Mouse (Mus musculus) liver, embryonic 14.5 days (tissue): Measurements from ENCODE around the gene Sik3. TPM values are rescaled to one million over a fixed set of nuclear protein-coding genes. Genes with fewer than 3 reads are reported as not detected.

Experiments
- ATAC-seq: fragments of 200-750 bp; cut with Nextera tagmentation; 2 replicates; pipeline ENCODE4 v1.8.0; 2017; ENCODE audit warnings: moderate number of reproducible peaks, mild to moderate bottlenecking, moderate library complexity; ENCODE audit not compliant: insufficient read depth
- DNase-seq, 3 experiments: peaks; one replicate each; pipeline ENCODE4 v3.0.0-alpha.2; 2012 to 2013; ENCODE audit warnings: low read depth in 3 of 3, low spot score in 3 of 3
- H3K27ac ChIP-seq: fragments of 300-500 bp; sonication (generic); 2 replicates; pipeline ENCODE4 v1.5.1; 2014; ENCODE audit warnings: moderate library complexity, mild to moderate bottlenecking, control low read depth, inconsistent platforms
- H3K27me3 ChIP-seq: fragments of 300-500 bp; sonication (generic); 2 replicates; pipeline ENCODE4 v1.6.1; 2014; ENCODE audit warnings: mild to moderate bottlenecking, low read length, moderate library complexity; ENCODE audit not compliant: control insufficient read depth, insufficient read depth
- H3K36me3 ChIP-seq: fragments of 300-500 bp; sonication (generic); replicated peaks from 2 replicates; pipeline ENCODE4 v1.6.1; 2014; ENCODE audit warnings: low read depth; ENCODE audit not compliant: control insufficient read depth, insufficient read depth
- H3K4me1 ChIP-seq, 2 experiments: fragments of 200-500 bp in 1 of 2; fragments of 300-500 bp in 1 of 2; sonication (generic) in 1 of 2; replicated peaks; 2 replicates each; pipeline ENCODE4 v1.6.1; 2012 to 2014; ENCODE audit warnings: antibody characterized with exemption in 1 of 2, inconsistent platforms in 1 of 2, low read length in 1 of 2; ENCODE audit not compliant: control insufficient read depth in 2 of 2, insufficient read depth in 2 of 2
- H3K4me2 ChIP-seq: fragments of 300-500 bp; sonication (generic); 2 replicates; pipeline ENCODE4 v1.6.1; 2014; ENCODE audit warnings: low read depth, mild to moderate bottlenecking, control low read depth, moderate library complexity
- H3K4me3 ChIP-seq, 2 experiments: fragments of 200-500 bp in 1 of 2; fragments of 300-500 bp in 1 of 2; sonication (generic) in 1 of 2; 2 replicates each; pipeline ENCODE4 v1.5.1; 2012 to 2014; ENCODE audit warnings: low read depth in 2 of 2, low read length in 2 of 2, mild to moderate bottlenecking in 2 of 2, control low read depth in 1 of 2, inconsistent platforms in 1 of 2, moderate library complexity in 1 of 2; ENCODE audit not compliant: insufficient read depth in 1 of 2
- H3K9ac ChIP-seq: fragments of 300-500 bp; sonication (generic); replicated peaks from 2 replicates; pipeline ENCODE4 v1.6.1; 2014; ENCODE audit warnings: mild to moderate bottlenecking, control low read depth, moderate library complexity
- H3K9me3 ChIP-seq: fragments of 300-500 bp; sonication (generic); 2 replicates; pipeline ENCODE4 v1.6.1; 2016; ENCODE audit warnings: low read length, mixed read lengths; ENCODE audit not compliant: control insufficient read depth
- CTCF ChIP-seq: IDR thresholded peaks from 2 replicates; pipeline ENCODE4 v1.5.1; 2016; ENCODE audit warnings: antibody characterized with exemption, low read depth, control low read depth
- EP300 ChIP-seq: IDR thresholded peaks from 2 replicates; pipeline ENCODE4 v1.6.1; 2016; ENCODE audit warnings: antibody characterized with exemption, low read depth
- WGBS: fragments of 180-500 bp; shearing (Covaris S2); extraction: QIAGEN DNeasy Blood & Tissue Kit; methylation state at CpG from one replicate; pipeline ENCODE4 v1.1.7; 2014; ENCODE audit not compliant: insufficient replicate concordance; 5-methylcytosine and 5-hydroxymethylcytosine counted together
- polyA plus RNA-seq, 2 experiments: library from polyadenylated mRNA; depleted of rRNA in 1 of 2; stranded (reverse) in 1 of 2; unstranded in 1 of 2; fragments of >200 nt; fragmentation: Nextera tagmentation in 1 of 2; extraction: Ambion mirVana in 1 of 2; gene quantifications; 2 replicates each; pipeline versions ENCODE4 v1.2.1 to v1.2.3; 2012 to 2014

The Sik3 gene
- polyA plus RNA-seq, 2 experiments = 2.1 to 3.0 TPM

DNA sequence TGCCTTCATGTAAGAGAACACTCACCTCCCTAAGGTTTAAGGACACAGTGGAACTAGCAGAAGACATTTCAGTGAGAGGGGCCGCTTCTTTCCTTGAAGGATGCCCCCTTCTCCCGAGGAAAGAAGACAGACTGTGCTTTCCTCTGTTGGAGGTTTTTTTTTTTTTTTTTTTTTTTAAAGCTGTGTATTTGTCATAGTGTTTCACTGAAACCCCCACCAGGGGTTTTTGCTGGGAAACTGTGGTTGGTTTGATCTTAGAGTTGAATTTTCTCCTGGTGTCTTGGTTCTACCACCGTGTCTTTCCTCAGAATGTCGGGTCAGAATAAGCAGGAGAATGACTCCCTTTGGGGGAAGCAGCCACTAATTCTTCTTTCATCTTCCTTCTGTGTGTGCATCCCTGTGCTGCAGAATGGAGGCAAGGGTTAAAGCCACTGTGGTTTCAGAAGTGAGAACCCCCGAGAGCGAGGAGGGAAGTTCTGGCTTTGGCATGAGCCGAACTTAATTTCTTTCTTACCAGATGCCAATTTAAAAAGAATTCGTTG lies 106.3 kb downstream of the Sik3 start:
- Histone ChIP-seq H3K9me3 (no peaks in the 10 kb centered on the region), H3K27ac (no peak overlapping the region), H3K27me3 (no peaks in the 10 kb centered on the region), H3K36me3 (no peaks in the 10 kb centered on the region), H3K4me2 (no peak overlapping the region), H3K4me1 (peaks cover 5 to 20% of the 10 kb centered on the region in 2 experiments), H3K9ac (no peak overlapping the region), H3K4me3 (no peak overlapping the region)
- no peak for TF ChIP-seq EP300
- no peak for TF ChIP-seq CTCF
- WGBS = 63% methylated on average over 8 of the region's 8 CpGs
- ATAC-seq (no peak), DNase-seq (no peak)

DNA sequence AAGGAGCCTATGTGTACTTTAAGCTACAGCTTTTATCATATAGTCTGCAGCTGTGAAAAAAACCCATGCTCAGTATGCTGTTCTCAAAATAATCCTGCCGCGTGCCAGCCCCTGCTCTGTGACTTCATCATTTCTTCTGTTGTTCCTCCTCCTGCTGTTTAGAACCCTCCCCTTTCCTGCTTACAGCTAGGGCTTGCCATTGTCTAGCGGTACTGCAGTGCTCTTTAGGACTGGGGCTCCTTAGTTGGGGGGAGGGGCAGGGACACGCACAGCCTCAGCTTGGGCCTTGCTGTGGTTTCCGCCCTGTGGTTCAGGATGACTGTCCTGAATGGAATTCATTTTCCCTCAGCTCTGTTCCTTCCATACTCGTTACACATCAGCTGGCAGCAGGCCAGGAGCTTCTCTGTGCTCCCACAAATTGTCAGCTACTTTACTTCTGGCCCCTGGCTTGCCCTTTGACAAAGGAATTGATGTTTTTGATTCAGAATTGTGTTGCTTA lies 107.4 kb downstream of the Sik3 start:
- H3K27me3 ChIP-seq = no peaks in the 10 kb centered on the region
- H3K9me3 ChIP-seq = no peaks in the 10 kb centered on the region
- ATAC-seq (peak; percentile 83), DNase-seq (peak in 1 of 3 experiments; percentile 36)
- H3K27ac ChIP-seq = no peak overlapping the region
- no peak for TF ChIP-seq CTCF
- no peak for TF ChIP-seq EP300
- H3K4me2 ChIP-seq = no peak overlapping the region
- H3K36me3 ChIP-seq = no peaks in the 10 kb centered on the region; the same call in 1 of the 2 replicates
- peaks cover 5 to 20% of the 10 kb centered on the region in 2 experiments for H3K4me1 ChIP-seq
- H3K9ac ChIP-seq = no peak overlapping the region
- no peak overlapping the region for H3K4me3 ChIP-seq
- 5% methylated on average over 6 of the region's 6 CpGs for WGBS

DNA sequence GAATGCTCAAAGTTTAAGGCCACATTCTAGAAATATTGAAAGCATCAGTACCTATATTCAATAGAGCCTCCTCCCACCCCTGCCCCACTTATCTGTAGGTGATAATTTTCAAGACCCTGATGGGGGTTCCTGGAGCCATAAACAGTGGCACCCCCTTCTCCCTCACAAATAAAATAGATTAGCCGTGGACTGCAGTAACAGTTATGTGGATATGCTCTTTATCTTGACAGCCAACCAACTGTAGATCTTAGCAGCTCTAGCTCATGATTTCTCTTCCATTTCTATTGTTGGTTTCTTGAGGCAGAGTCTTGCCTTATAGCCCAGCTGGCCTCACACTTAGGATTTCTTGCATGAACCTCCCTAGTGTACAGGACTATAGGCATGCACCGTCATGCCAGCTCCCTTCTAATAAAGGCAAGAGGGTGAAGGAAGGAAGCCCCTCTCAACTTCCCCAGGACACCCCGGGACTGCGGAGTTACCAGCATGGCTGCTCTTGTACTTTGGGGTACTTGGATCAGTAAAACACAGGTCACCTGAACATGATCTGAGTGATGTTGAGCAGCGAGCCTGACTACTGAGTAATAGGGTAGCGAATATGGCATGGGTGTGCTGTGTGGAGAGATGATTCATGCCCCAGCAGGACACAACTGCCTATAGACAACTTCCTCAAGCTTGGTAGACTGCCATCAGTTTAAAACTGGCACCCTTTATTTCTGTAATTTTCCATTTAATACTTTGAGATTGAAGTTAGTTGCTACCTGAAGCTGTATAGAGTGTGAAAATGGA lies 108.0 kb downstream of the Sik3 start:
- Histone ChIP-seq H3K27me3 (no peaks in the 10 kb centered on the region), H3K4me3 (no peak overlapping the region), H3K27ac (no peak overlapping the region), H3K4me2 (no peak overlapping the region), H3K9me3 (no peaks in the 10 kb centered on the region), H3K4me1 (peaks cover 5 to 16% of the 10 kb centered on the region in 2 experiments), H3K9ac (no peak overlapping the region), H3K36me3 (no peaks in the 10 kb centered on the region; the same call in 1 of the 2 replicates)
- TF ChIP-seq CTCF = no peak
- no peak for TF ChIP-seq EP300
- ATAC-seq (peak; percentile 23; the same call in 1 of the 2 replicates), DNase-seq (no peak)
- WGBS = 41% methylated on average over 6 of the region's 6 CpGs

DNA sequence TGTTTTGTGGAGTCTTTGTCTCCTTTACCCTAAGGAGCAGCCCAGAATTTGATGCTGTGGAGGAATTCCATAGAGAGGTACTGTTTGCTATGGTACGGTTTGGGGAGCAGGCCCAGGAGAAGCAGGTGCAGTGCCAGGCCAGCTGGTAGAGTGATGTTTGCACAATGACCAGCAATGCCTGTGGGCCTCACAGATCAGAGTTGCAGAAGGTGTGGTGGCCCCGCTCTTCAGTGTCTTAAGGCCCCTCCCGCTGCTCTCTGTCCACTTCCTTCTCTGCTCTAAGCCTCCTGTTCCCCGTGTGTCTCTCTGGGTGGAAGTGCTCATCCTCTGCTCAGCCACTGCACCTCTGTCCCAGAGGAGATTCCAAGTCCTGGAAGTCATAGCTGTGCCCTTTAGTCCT lies 108.9 kb downstream of the Sik3 start:
- no peak overlapping the region for H3K9ac ChIP-seq
- no peak for DNase-seq
- no peaks in the 10 kb centered on the region; the same call in 1 of the 2 replicates for H3K36me3 ChIP-seq
- TF ChIP-seq CTCF (no peak), EP300 (no peak)
- no peak overlapping the region for H3K4me3 ChIP-seq
- H3K27ac ChIP-seq = no peak overlapping the region
- no peaks in the 10 kb centered on the region for H3K9me3 ChIP-seq
- H3K4me1 ChIP-seq = peaks cover 5 to 17% of the 10 kb centered on the region in 2 experiments
- ATAC-seq = no peak
- H3K4me2 ChIP-seq = no peak overlapping the region
- H3K27me3 ChIP-seq = no peaks in the 10 kb centered on the region
- WGBS = 55% methylated on average over 4 of the region's 4 CpGs

DNA sequence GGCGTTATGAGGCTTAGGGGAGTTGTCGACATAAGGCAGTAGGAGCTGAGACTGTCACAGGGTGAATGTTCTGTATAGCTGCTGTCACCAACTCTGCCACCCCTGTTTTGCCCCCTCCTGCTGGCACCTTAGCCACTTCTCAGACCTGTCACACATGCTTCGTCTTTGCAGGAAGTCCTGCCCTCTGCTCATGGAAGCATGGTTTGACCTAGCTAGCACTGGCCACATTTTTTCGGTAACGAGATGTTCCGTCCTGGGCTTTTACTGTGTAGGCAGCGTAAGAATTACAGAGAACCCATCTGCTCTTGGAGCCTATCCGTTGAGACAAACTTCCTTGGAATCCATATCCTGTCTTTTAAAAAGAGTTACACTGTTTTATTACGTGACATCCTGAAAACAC lies 110.1 kb downstream of the Sik3 start:
- H3K27ac ChIP-seq = no peak overlapping the region
- H3K4me3 ChIP-seq = no peak overlapping the region
- no peak for TF ChIP-seq CTCF
- no peak for TF ChIP-seq EP300
- no peaks in the 10 kb centered on the region; the same call in 1 of the 2 replicates for H3K36me3 ChIP-seq
- WGBS = 73% methylated on average over 9 of the region's 9 CpGs
- DNase-seq (no peak), ATAC-seq (no peak)
- H3K27me3 ChIP-seq = no peaks in the 10 kb centered on the region
- H3K9ac ChIP-seq = no peak overlapping the region
- H3K4me2 ChIP-seq = no peak overlapping the region
- H3K9me3 ChIP-seq = no peaks in the 10 kb centered on the region
- peaks cover 5 to 17% of the 10 kb centered on the region in 2 experiments for H3K4me1 ChIP-seq
